Comparison of ENCODE assay signal across 8 mouse cellular contexts in genomic region chr8:84799136-84799931, GRCm38 (mm10). TPM values are rescaled to one million over a fixed set of nuclear protein-coding genes. Genes with fewer than 3 reads are reported as not detected.
DNase-seq lines count a peak whose midpoint lies in the region; ATAC-seq and TF ChIP-seq lines count a peak whose summit lies in the region.

No protein-coding gene starts in this region.

- peak; percentile 55 for ATAC-seq in Patski
- no peak for ATAC-seq in embryonic facial prominence, embryonic 13.5 days (ENCODE audit: insufficient number of reproducible peaks, insufficient read depth, low FRiP score, low TSS enrichment, low read depth)
- peak; percentile 39 for ATAC-seq in heart, postnatal 0 days (ENCODE audit: insufficient read depth, low read depth)
- ATAC-seq in megakaryocyte-erythroid progenitor cell, adult 5-6 weeks (replicated peaks; ENCODE audit: low FRiP score, low TSS enrichment, poor library complexity, severe bottlenecking): peak; percentile 47; the same call in 1 of the 2 replicates
- peak; percentile 23; the same call in 1 of the 2 replicates for ATAC-seq in stomach, embryonic 16.5 days (ENCODE audit: insufficient read depth, low FRiP score)

- POLR2A ChIA-PET in Patski (lab: Charles Lee): interaction anchor here (0.9 kb wide), 1 partner anchor 55 kb away, joined by 3 read pairs; no protein-coding TSS in a partner anchor

- CTCF ChIA-PET in Patski (lab: Charles Lee): interaction anchor here (1.2 kb wide), 1 partner anchor 17 kb away, joined by 3 read pairs; no protein-coding TSS in a partner anchor

- in situ Hi-C loops in Patski (cut with MboI; ENCODE audit: low pct_unique_long_range_greater_than_20kb): loop anchor here (5.0 kb wide), 2 partner anchors 37 to 62 kb away; no protein-coding TSS in a partner anchor

- H3K9ac ChIP-seq in embryonic facial prominence, embryonic 13.5 days: peak overlapping the region; percentile 97
- peak overlapping the region; percentile 95 for H3K9ac ChIP-seq in heart, postnatal 0 days (replicated peaks; ENCODE audit: low read depth, low read length)
- peak overlapping the region; percentile 100 for H3K9ac ChIP-seq in stomach, embryonic 16.5 days (ENCODE audit: low read length)

- H3K27me3 ChIP-seq in Patski: no peaks in the 10 kb centered on the region
- peaks cover 75% of the 10 kb centered on the region for H3K27me3 ChIP-seq in embryonic facial prominence, embryonic 13.5 days
- H3K27me3 ChIP-seq in heart, postnatal 0 days (ENCODE audit: control insufficient read depth, insufficient read depth, low read length): no peaks in the 10 kb centered on the region
- H3K27me3 ChIP-seq in stomach, embryonic 16.5 days (ENCODE audit: control insufficient read depth, insufficient read depth, low read length): no peaks in the 10 kb centered on the region

- H3K4me1 ChIP-seq in embryonic facial prominence, embryonic 13.5 days: peaks cover 56% of the 10 kb centered on the region
- H3K4me1 ChIP-seq in heart, postnatal 0 days (ENCODE audit: control insufficient read depth, insufficient read depth): peaks cover 4% of the 10 kb centered on the region
- H3K4me1 ChIP-seq in stomach, embryonic 16.5 days (ENCODE audit: control insufficient read depth, insufficient read depth, low read length): peaks cover 30% of the 10 kb centered on the region

- DNase-seq in kidney, adult 18-20 months: peak; percentile 71
- DNase-seq in kidney, adult 11 months: no peak
- DNase-seq in Patski (ENCODE audit: low read depth, low spot score): no peak
- no peak for DNase-seq in heart, postnatal 0 days (ENCODE audit: low spot score)
- DNase-seq in kidney, postnatal 4 days: peak; percentile 74 to 82

- under 1% methylated on average over 87 of the region's 108 CpGs for WGBS in embryonic facial prominence, embryonic 13.5 days
- WGBS in heart, postnatal 0 days: under 1% methylated on average over 71 of the region's 108 CpGs
- WGBS in stomach, embryonic 16.5 days: under 1% methylated on average over 103 of the region's 108 CpGs

- TF ChIP-seq CTCF in Patski (IDR thresholded peaks at IDR 0.05): no peak
- no peak for TF ChIP-seq CTCF in heart, postnatal 0 days (IDR thresholded peaks at IDR 0.05; ENCODE audit: low read depth)

- peak overlapping the region; percentile 92 for H3K27ac ChIP-seq in embryonic facial prominence, embryonic 13.5 days
- peak overlapping the region; percentile 94 for H3K27ac ChIP-seq in heart, postnatal 0 days (ENCODE audit: low read depth)
- H3K27ac ChIP-seq in stomach, embryonic 16.5 days (ENCODE audit: low read length): peak overlapping the region; percentile 91

- H3K36me3 ChIP-seq in embryonic facial prominence, embryonic 13.5 days: peaks cover 20% of the 10 kb centered on the region
- H3K36me3 ChIP-seq in heart, postnatal 0 days (replicated peaks; ENCODE audit: control insufficient read depth, insufficient read depth, low read length): peaks cover 10% of the 10 kb centered on the region; the same call in 1 of the 2 replicates
- no peaks in the 10 kb centered on the region for H3K36me3 ChIP-seq in stomach, embryonic 16.5 days (ENCODE audit: control insufficient read depth, insufficient read depth, low read length)

- H3K4me2 ChIP-seq in embryonic facial prominence, embryonic 13.5 days: peak overlapping the region; percentile 83
- peak overlapping the region; percentile 72 for H3K4me2 ChIP-seq in heart, postnatal 0 days (ENCODE audit: low read depth, low read length)
- H3K4me2 ChIP-seq in stomach, embryonic 16.5 days (ENCODE audit: low read depth, low read length): peak overlapping the region; percentile 89

- no peak for TF ChIP-seq EP300 in heart, postnatal 0 days (IDR thresholded peaks at IDR 0.05; ENCODE audit: low read depth)

- H3K4me3 ChIP-seq in embryonic facial prominence, embryonic 13.5 days: peak overlapping the region; percentile 98
- peak overlapping the region; percentile 72 for H3K4me3 ChIP-seq in heart, postnatal 0 days (ENCODE audit: low read depth, low read length)
- peak overlapping the region; percentile 82 for H3K4me3 ChIP-seq in stomach, embryonic 16.5 days (replicated peaks; ENCODE audit: low read length)

- H3K9me3 ChIP-seq in embryonic facial prominence, embryonic 13.5 days: no peaks in the 10 kb centered on the region
- H3K9me3 ChIP-seq in heart, postnatal 0 days (replicated peaks; ENCODE audit: control insufficient read depth, low read length): no peaks in the 10 kb centered on the region
- H3K9me3 ChIP-seq in stomach, embryonic 16.5 days (replicated peaks; ENCODE audit: control insufficient read depth, low read length): no peaks in the 10 kb centered on the region

RNA-seq across cellular contexts. Expression of gene Nfix, which starts 0.8 kb away (rescaled TPM):
- polyA plus RNA-seq in Patski (2021): 32.5 TPM
- polyA plus RNA-seq in embryonic facial prominence, embryonic 13.5 days (2015; fragmentation: Nextera tagmentation; extraction: Ambion mirVana): 37.0 and 42.9 TPM in 2 replicates
- 41.9 and 48.5 TPM in 2 replicates for total RNA-seq in heart, postnatal 0 days (2014; rRNA removed; ENCODE audit: low replicate concordance)
- polyA plus RNA-seq in heart, postnatal 0 days (2015; fragmentation: Nextera tagmentation; extraction: Ambion mirVana): 18.2 TPM in 2 replicates
- 73.4 and 79.7 TPM in 2 replicates for total RNA-seq in megakaryocyte-erythroid progenitor cell, adult 5-6 weeks (2014; fragmentation: Nextera tagmentation)
- total RNA-seq in megakaryocyte-erythroid progenitor cell, adult 5-6 weeks (2017): 13.3 and 26.0 TPM in 2 replicates
- 36.5 and 37.8 TPM in 2 replicates for polyA plus RNA-seq in stomach, embryonic 16.5 days (2015; fragmentation: Nextera tagmentation; extraction: Ambion mirVana)

RNA-seq across cellular contexts. Expression of gene Dand5, which starts 23.3 kb away (rescaled TPM):
- 12.5 TPM for polyA plus RNA-seq in Patski (2021)
- 7.0 TPM in 2 replicates for polyA plus RNA-seq in embryonic facial prominence, embryonic 13.5 days (2015; fragmentation: Nextera tagmentation; extraction: Ambion mirVana)
- total RNA-seq in heart, postnatal 0 days (2014; rRNA removed; ENCODE audit: low replicate concordance): 2.1 and 15.4 TPM in 2 replicates
- 6.2 and 8.0 TPM in 2 replicates for polyA plus RNA-seq in heart, postnatal 0 days (2015; fragmentation: Nextera tagmentation; extraction: Ambion mirVana)
- 4.7 TPM in 2 replicates for total RNA-seq in megakaryocyte-erythroid progenitor cell, adult 5-6 weeks (2014; fragmentation: Nextera tagmentation)
- 3.5 and 3.7 TPM in 2 replicates for total RNA-seq in megakaryocyte-erythroid progenitor cell, adult 5-6 weeks (2017)
- polyA plus RNA-seq in stomach, embryonic 16.5 days (2015; fragmentation: Nextera tagmentation; extraction: Ambion mirVana): 6.0 and 7.2 TPM in 2 replicates

RNA-seq across cellular contexts. Expression of gene Gadd45gip1, which starts 32.0 kb away (rescaled TPM):
- 31.8 TPM for polyA plus RNA-seq in Patski (2021)
- 45.6 and 48.2 TPM in 2 replicates for polyA plus RNA-seq in embryonic facial prominence, embryonic 13.5 days (2015; fragmentation: Nextera tagmentation; extraction: Ambion mirVana)
- total RNA-seq in heart, postnatal 0 days (2014; rRNA removed; ENCODE audit: low replicate concordance): 47.1 and 49.8 TPM in 2 replicates
- polyA plus RNA-seq in heart, postnatal 0 days (2015; fragmentation: Nextera tagmentation; extraction: Ambion mirVana): 48.1 and 50.0 TPM in 2 replicates
- 28.3 and 31.1 TPM in 2 replicates for total RNA-seq in megakaryocyte-erythroid progenitor cell, adult 5-6 weeks (2014; fragmentation: Nextera tagmentation)
- total RNA-seq in megakaryocyte-erythroid progenitor cell, adult 5-6 weeks (2017): 53.1 and 61.8 TPM in 2 replicates
- polyA plus RNA-seq in stomach, embryonic 16.5 days (2015; fragmentation: Nextera tagmentation; extraction: Ambion mirVana): 42.0 and 49.5 TPM in 2 replicates

RNA-seq across cellular contexts. Expression of gene Rad23a, which starts 41.1 kb away (rescaled TPM):
- polyA plus RNA-seq in Patski (2021): 126 TPM
- polyA plus RNA-seq in embryonic facial prominence, embryonic 13.5 days (2015; fragmentation: Nextera tagmentation; extraction: Ambion mirVana): 97.1 and 100 TPM in 2 replicates
- 89.2 and 126 TPM in 2 replicates for total RNA-seq in heart, postnatal 0 days (2014; rRNA removed; ENCODE audit: low replicate concordance)
- polyA plus RNA-seq in heart, postnatal 0 days (2015; fragmentation: Nextera tagmentation; extraction: Ambion mirVana): 111 and 125 TPM in 2 replicates
- 94.8 and 151 TPM in 2 replicates for total RNA-seq in megakaryocyte-erythroid progenitor cell, adult 5-6 weeks (2014; fragmentation: Nextera tagmentation)
- total RNA-seq in megakaryocyte-erythroid progenitor cell, adult 5-6 weeks (2017): 38.4 and 43.7 TPM in 2 replicates
- 106 and 122 TPM in 2 replicates for polyA plus RNA-seq in stomach, embryonic 16.5 days (2015; fragmentation: Nextera tagmentation; extraction: Ambion mirVana)

RNA-seq across cellular contexts. Expression of gene Calr, which starts 47.4 kb away (rescaled TPM):
- 1,232 TPM for polyA plus RNA-seq in Patski (2021)
- 959 and 1,012 TPM in 2 replicates for polyA plus RNA-seq in embryonic facial prominence, embryonic 13.5 days (2015; fragmentation: Nextera tagmentation; extraction: Ambion mirVana)
- total RNA-seq in heart, postnatal 0 days (2014; rRNA removed; ENCODE audit: low replicate concordance): 211 and 235 TPM in 2 replicates
- polyA plus RNA-seq in heart, postnatal 0 days (2015; fragmentation: Nextera tagmentation; extraction: Ambion mirVana): 201 and 266 TPM in 2 replicates
- total RNA-seq in megakaryocyte-erythroid progenitor cell, adult 5-6 weeks (2014; fragmentation: Nextera tagmentation): 286 and 320 TPM in 2 replicates
- 1,361 and 1,527 TPM in 2 replicates for total RNA-seq in megakaryocyte-erythroid progenitor cell, adult 5-6 weeks (2017)
- polyA plus RNA-seq in stomach, embryonic 16.5 days (2015; fragmentation: Nextera tagmentation; extraction: Ambion mirVana): 1,028 and 1,118 TPM in 2 replicates

Comparison
In these comparisons a context has a peak if more than half of its experiments do, and no peak if none do; other contexts are left out.
1. DNase-seq: peak in kidney, adult 18-20 months (single experiment) and kidney, postnatal 4 days (2 of 2); none in kidney, adult 11 months (single experiment), Patski (single experiment) and heart, postnatal 0 days (single experiment).
2. Peak in every context shown above with its lines, with median percentiles within 50 percentile points of each other: H3K27ac ChIP-seq, H3K4me2 ChIP-seq, H3K4me3 ChIP-seq and H3K9ac ChIP-seq.